Mouse (Mus musculus): Measurements from ENCODE around the gene Rbm6. TPM values are rescaled to one million over a fixed set of nuclear protein-coding genes. Genes with fewer than 3 reads are reported as not detected.

The Rbm6 gene
- polyA plus RNA-seq, 1 experiment from 2014 or later, result 51.3 TPM

- ATAC-seq (replicated peaks; ENCODE audit: insufficient number of reproducible peaks, low FRiP score, low TSS enrichment), result no peak
- Histone ChIP-seq H3K4me1 (ENCODE audit: control insufficient read depth, insufficient read depth, low read length) (no peaks in the 10 kb centered on the region), H3K36me3 (ENCODE audit: control insufficient read depth, insufficient read depth, low read length) (peaks cover 23% of the 10 kb centered on the region), H3K9me3 (replicated peaks; ENCODE audit: control insufficient read depth, low read length) (no peaks in the 10 kb centered on the region), H3K27ac (ENCODE audit: low read depth, low read length) (no peak overlapping the region), H3K27me3 (ENCODE audit: control insufficient read depth, insufficient read depth, low read length) (no peaks in the 10 kb centered on the region), H3K9ac (ENCODE audit: low read depth, low read length) (no peak overlapping the region), H3K4me3 (ENCODE audit: low read depth, low read length) (no peak overlapping the region), H3K4me2 (no peak overlapping the region)
These were observed 96.2 kb downstream of the Rbm6 start for GRCm38 (mm10) chr9:107776809-107777208.

DNA sequence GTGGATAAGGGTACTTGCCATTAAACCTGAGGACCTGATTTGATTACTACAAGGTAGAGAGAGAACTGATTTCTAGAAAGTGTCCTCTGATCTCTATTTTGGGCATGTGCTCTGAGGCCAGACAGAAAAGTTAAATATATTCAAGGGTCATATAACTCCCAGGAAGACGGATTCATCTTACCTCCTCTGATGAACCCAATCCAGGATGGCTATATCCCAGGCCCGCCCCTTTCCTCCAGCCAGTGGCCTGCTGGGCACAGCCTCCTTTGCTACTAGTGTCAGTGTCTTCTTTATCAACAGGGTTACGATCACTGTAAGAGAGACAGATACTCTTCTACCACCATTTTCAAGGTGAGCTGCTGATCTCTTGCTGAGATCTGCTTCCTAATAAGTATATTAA lies 98.6 kb downstream of the Rbm6 start:
- Histone ChIP-seq H3K4me1 (ENCODE audit: control insufficient read depth, insufficient read depth, low read length) (peaks cover 2% of the 10 kb centered on the region; the same call in 1 of the 2 replicates), H3K9ac (ENCODE audit: low read depth, low read length) (no peak overlapping the region), H3K36me3 (ENCODE audit: control insufficient read depth, insufficient read depth, low read length) (peaks cover 17% of the 10 kb centered on the region), H3K4me3 (ENCODE audit: low read depth, low read length) (no peak overlapping the region), H3K9me3 (replicated peaks; ENCODE audit: control insufficient read depth, low read length) (no peaks in the 10 kb centered on the region), H3K27ac (ENCODE audit: low read depth, low read length) (no peak overlapping the region), H3K4me2 (no peak overlapping the region), H3K27me3 (ENCODE audit: control insufficient read depth, insufficient read depth, low read length) (no peaks in the 10 kb centered on the region)
- 88% methylated on average over 3 of the region's 3 CpGs for WGBS (ENCODE audit: insufficient replicate concordance)
- ATAC-seq (replicated peaks; ENCODE audit: insufficient number of reproducible peaks, low FRiP score, low TSS enrichment), result no peak

DNA sequence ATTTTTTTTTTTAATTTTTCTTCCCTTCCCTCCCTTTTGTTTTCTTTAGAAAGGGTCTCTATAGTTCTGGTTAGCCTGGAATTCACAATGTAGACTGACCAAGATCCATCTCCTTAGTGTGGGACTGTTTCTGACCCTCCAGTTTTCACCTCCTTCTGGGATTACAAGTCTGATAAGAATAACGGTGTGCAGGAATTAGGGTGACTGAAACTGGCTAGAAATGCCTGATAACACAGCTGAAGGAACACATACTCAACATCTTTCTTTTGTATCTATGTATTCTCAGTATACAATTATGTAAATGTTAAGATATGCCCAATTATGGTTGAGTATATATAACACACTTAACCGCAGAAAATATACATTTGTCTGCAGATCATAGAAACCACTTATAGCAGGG lies 101.3 kb downstream of the Rbm6 start:
- 41% methylated on average over 2 of the region's 2 CpGs for WGBS (ENCODE audit: insufficient replicate concordance)
- Histone ChIP-seq H3K9ac (ENCODE audit: low read depth, low read length) (no peak overlapping the region), H3K27me3 (ENCODE audit: control insufficient read depth, insufficient read depth, low read length) (no peaks in the 10 kb centered on the region), H3K9me3 (replicated peaks; ENCODE audit: control insufficient read depth, low read length) (no peaks in the 10 kb centered on the region), H3K4me1 (ENCODE audit: control insufficient read depth, insufficient read depth, low read length) (peaks cover 10% of the 10 kb centered on the region; the same call in 1 of the 2 replicates), H3K4me3 (ENCODE audit: low read depth, low read length) (no peak overlapping the region), H3K27ac (ENCODE audit: low read depth, low read length) (no peak overlapping the region), H3K36me3 (ENCODE audit: control insufficient read depth, insufficient read depth, low read length) (peaks cover 28% of the 10 kb centered on the region), H3K4me2 (no peak overlapping the region)
- no peak for ATAC-seq (replicated peaks; ENCODE audit: insufficient number of reproducible peaks, low FRiP score, low TSS enrichment)

DNA sequence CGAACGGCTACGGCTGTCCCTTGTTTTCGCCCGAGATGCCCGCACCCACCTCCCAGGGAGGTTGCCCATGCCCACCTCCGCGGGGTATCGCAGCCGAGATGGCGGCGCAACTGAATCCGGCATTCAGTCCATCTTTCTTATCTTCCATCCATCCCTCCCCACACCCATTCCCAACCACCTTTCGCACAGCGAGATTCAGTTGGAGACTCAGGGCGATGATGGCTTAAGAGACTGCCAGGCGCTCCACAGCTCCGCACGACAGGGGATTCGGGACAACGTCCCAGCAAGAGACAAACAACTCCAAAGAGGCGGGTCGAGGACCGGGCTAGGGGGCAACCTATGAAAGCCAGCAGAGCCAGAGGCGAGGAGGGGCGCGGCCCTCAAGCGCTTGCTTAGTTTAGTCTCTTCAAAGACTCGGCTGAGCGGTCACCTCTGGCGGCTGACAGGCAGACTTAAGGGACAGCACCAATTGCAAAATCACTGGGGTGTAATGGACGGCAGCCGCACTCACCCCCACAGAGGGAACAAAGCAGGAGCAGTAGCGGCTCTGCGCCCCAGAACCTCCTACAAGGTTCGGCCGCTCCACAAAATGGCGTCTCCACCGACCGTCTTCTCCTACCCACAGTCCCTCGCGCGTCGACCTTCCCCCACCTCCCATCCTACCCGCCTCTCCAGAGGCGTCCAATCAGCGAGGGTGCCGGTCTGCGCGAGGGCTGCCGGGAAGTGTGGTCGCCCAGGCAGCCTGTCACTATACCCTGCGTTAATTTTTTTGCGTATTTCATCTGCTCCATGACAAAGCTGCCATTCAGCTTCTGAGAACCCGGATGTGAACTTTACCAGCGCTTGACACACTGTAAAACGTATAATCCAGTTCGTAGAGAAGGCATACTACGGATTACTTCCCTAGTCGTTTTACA lies 102.4 kb downstream of the Rbm6 start, which contains the start of gene Rbm5:
Gene Rbm5 (minus strand): TSS at position 623 of the 917 bp plus-strand sequence.
- under 1% methylated on average over 58 of the region's 60 CpGs for WGBS (ENCODE audit: insufficient replicate concordance)
- peak within 1 kb of the TSS; percentile 85 for H3K4me3 ChIP-seq (ENCODE audit: low read depth, low read length)
- ATAC-seq (replicated peaks; ENCODE audit: insufficient number of reproducible peaks, low FRiP score, low TSS enrichment), result peak; percentile 100
- H3K9me3 ChIP-seq (replicated peaks; ENCODE audit: control insufficient read depth, low read length), result no peaks in the 10 kb centered on the region
- peaks cover 29% of the 10 kb centered on the region for H3K36me3 ChIP-seq (ENCODE audit: control insufficient read depth, insufficient read depth, low read length)
- H3K4me2 ChIP-seq, result peak within 1 kb of the TSS; percentile 71
- H3K27me3 ChIP-seq (ENCODE audit: control insufficient read depth, insufficient read depth, low read length), result no peaks in the 10 kb centered on the region
- H3K27ac ChIP-seq (ENCODE audit: low read depth, low read length), result peak within 1 kb of the TSS; percentile 92
- peaks cover 10% of the 10 kb centered on the region; the same call in 1 of the 2 replicates for H3K4me1 ChIP-seq (ENCODE audit: control insufficient read depth, insufficient read depth, low read length)
- H3K9ac ChIP-seq (ENCODE audit: low read depth, low read length), result peak within 1 kb of the TSS; percentile 99

- Histone ChIP-seq H3K36me3 (ENCODE audit: control insufficient read depth, insufficient read depth, low read length) (peaks cover 36% of the 10 kb centered on the region), H3K4me1 (ENCODE audit: control insufficient read depth, insufficient read depth, low read length) (peaks cover 10% of the 10 kb centered on the region; the same call in 1 of the 2 replicates), H3K9ac (ENCODE audit: low read depth, low read length) (peak overlapping the region; percentile 99), H3K27me3 (ENCODE audit: control insufficient read depth, insufficient read depth, low read length) (no peaks in the 10 kb centered on the region), H3K27ac (ENCODE audit: low read depth, low read length) (peak overlapping the region; percentile 92; the same call in 1 of the 2 replicates), H3K9me3 (replicated peaks; ENCODE audit: control insufficient read depth, low read length) (no peaks in the 10 kb centered on the region), H3K4me2 (peak overlapping the region; percentile 71), H3K4me3 (ENCODE audit: low read depth, low read length) (peak overlapping the region; percentile 85)
- ATAC-seq (replicated peaks; ENCODE audit: insufficient number of reproducible peaks, low FRiP score, low TSS enrichment), result no peak
- 1% methylated on average over 9 of the region's 9 CpGs for WGBS (ENCODE audit: insufficient replicate concordance)
These were observed 103.0 kb downstream of the Rbm6 start for GRCm38 (mm10) chr9:107770037-107770373.

GRCm38 (mm10) chr9:107769445-107770000 lies 103.5 kb downstream of the Rbm6 start:
- H3K4me2 ChIP-seq, result peak overlapping the region; percentile 71
- no peak overlapping the region for H3K27ac ChIP-seq (ENCODE audit: low read depth, low read length)
- H3K4me1 ChIP-seq (ENCODE audit: control insufficient read depth, insufficient read depth, low read length), result peaks cover 10% of the 10 kb centered on the region; the same call in 1 of the 2 replicates
- H3K4me3 ChIP-seq (ENCODE audit: low read depth, low read length), result peak overlapping the region; percentile 85
- 46% methylated on average over 4 of the region's 4 CpGs for WGBS (ENCODE audit: insufficient replicate concordance)
- no peaks in the 10 kb centered on the region for H3K27me3 ChIP-seq (ENCODE audit: control insufficient read depth, insufficient read depth, low read length)
- peak overlapping the region; percentile 99 for H3K9ac ChIP-seq (ENCODE audit: low read depth, low read length)
- no peak for ATAC-seq (replicated peaks; ENCODE audit: insufficient number of reproducible peaks, low FRiP score, low TSS enrichment)
- peaks cover 39% of the 10 kb centered on the region for H3K36me3 ChIP-seq (ENCODE audit: control insufficient read depth, insufficient read depth, low read length)
- H3K9me3 ChIP-seq (replicated peaks; ENCODE audit: control insufficient read depth, low read length), result no peaks in the 10 kb centered on the region

- H3K27ac ChIP-seq (ENCODE audit: low read depth, low read length), result no peak overlapping the region
- H3K4me1 ChIP-seq (ENCODE audit: control insufficient read depth, insufficient read depth, low read length), result peaks cover 10% of the 10 kb centered on the region; the same call in 1 of the 2 replicates
- H3K9me3 ChIP-seq (replicated peaks; ENCODE audit: control insufficient read depth, low read length), result no peaks in the 10 kb centered on the region
- H3K4me3 ChIP-seq (ENCODE audit: low read depth, low read length), result peak overlapping the region; percentile 85; the same call in 1 of the 2 replicates
- no peak overlapping the region for H3K9ac ChIP-seq (ENCODE audit: low read depth, low read length)
- H3K27me3 ChIP-seq (ENCODE audit: control insufficient read depth, insufficient read depth, low read length), result no peaks in the 10 kb centered on the region
- peaks cover 43% of the 10 kb centered on the region for H3K36me3 ChIP-seq (ENCODE audit: control insufficient read depth, insufficient read depth, low read length)
- 85% methylated on average over 5 of the region's 5 CpGs for WGBS (ENCODE audit: insufficient replicate concordance)
- peak overlapping the region; percentile 71 for H3K4me2 ChIP-seq
- ATAC-seq (replicated peaks; ENCODE audit: insufficient number of reproducible peaks, low FRiP score, low TSS enrichment), result no peak
These were observed 104.2 kb downstream of the Rbm6 start for GRCm38 (mm10) chr9:107768851-107769250.

DNA sequence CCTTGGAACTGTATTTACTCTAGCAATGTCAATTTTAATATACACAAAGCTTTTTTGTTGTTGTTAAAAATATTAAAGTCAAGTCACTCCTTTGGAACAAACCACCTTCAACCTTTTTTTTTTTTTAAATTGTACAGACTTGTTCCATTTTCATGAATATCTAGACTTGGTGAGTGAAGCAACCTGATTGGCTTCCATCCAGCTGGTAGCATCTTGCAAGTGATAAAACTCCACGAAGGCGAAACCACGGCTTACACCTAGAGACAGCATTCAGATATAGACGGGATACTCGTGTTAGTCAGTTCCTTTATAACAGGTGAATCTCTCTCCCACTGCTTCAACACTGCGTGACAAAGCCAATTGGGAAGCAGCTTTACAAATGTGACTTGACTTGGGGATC lies 113.4 kb downstream of the Rbm6 start:
- H3K9me3 ChIP-seq (replicated peaks; ENCODE audit: control insufficient read depth, low read length), result no peaks in the 10 kb centered on the region
- no peak overlapping the region for H3K27ac ChIP-seq (ENCODE audit: low read depth, low read length)
- peaks cover 50% of the 10 kb centered on the region for H3K36me3 ChIP-seq (ENCODE audit: control insufficient read depth, insufficient read depth, low read length)
- ATAC-seq (replicated peaks; ENCODE audit: insufficient number of reproducible peaks, low FRiP score, low TSS enrichment), result no peak
- no peaks in the 10 kb centered on the region for H3K4me1 ChIP-seq (ENCODE audit: control insufficient read depth, insufficient read depth, low read length)
- H3K4me2 ChIP-seq, result no peak overlapping the region
- WGBS (ENCODE audit: insufficient replicate concordance), result 94% methylated on average over 6 of the region's 6 CpGs
- H3K27me3 ChIP-seq (ENCODE audit: control insufficient read depth, insufficient read depth, low read length), result no peaks in the 10 kb centered on the region
- no peak overlapping the region for H3K9ac ChIP-seq (ENCODE audit: low read depth, low read length)
- H3K4me3 ChIP-seq (ENCODE audit: low read depth, low read length), result no peak overlapping the region
